15 mouse cellular contexts compared by ENCODE assay signal in genomic region chr9:106366188-106366587, GRCm38 (mm10). TPM values are rescaled to one million over a fixed set of nuclear protein-coding genes. Genes with fewer than 3 reads are reported as not detected.
DNase-seq lines count a peak whose midpoint lies in the region; ATAC-seq and TF ChIP-seq lines count a peak whose summit lies in the region.
"Had no signal": no experiment of that assay in that cellular context is flagged by ENCODE, and none has a peak within 500 bp of the region (broad histone marks: within the 10 kb centered on the region; RNA-seq: fewer than 3 reads in every experiment).

No protein-coding gene starts in this region.

- H3K4me1 ChIP-seq in megakaryocyte, embryonic 14.5 days, result peaks cover 72% of the 10 kb centered on the region
- H3K4me1 ChIP-seq in embryonic facial prominence, embryonic 12.5 days, result peaks cover 33% of the 10 kb centered on the region
- H3K4me1 ChIP-seq in limb, embryonic 12.5 days (replicated peaks), result peaks cover 39% of the 10 kb centered on the region

- H3K36me3 ChIP-seq in megakaryocyte, embryonic 14.5 days (replicated peaks; ENCODE audit: low read length), result peaks cover 5% of the 10 kb centered on the region
- H3K36me3 ChIP-seq in embryonic facial prominence, embryonic 12.5 days, result peaks cover 8% of the 10 kb centered on the region
- peaks cover 9% of the 10 kb centered on the region for H3K36me3 ChIP-seq in limb, embryonic 12.5 days
- H3K36me3 ChIP-seq: heart, embryonic 15.5 days had no signal

- 0 out of 2 replicates have a peak overlapping the region, but pooled peaks have one; percentile 88 for H3K4me2 ChIP-seq in embryonic facial prominence, embryonic 12.5 days (replicated peaks)
- peak overlapping the region; percentile 96 for H3K4me2 ChIP-seq in limb, embryonic 12.5 days

- DNase-seq in heart, adult 11 months, result peak; percentile 92
- no peak for DNase-seq in heart, postnatal 36 days
- DNase-seq in B cell, adult 2 months, result no peak
- DNase-seq in layer of hippocampus, adult 2 months (ENCODE audit: low spot score in 2 of 2), result no peak
- DNase-seq: heart, adult 18-20 months; kidney, adult 11 months; kidney, postnatal 10 days; left cerebral cortex, postnatal 4 days; thymus, postnatal 14 days had no signal

- H3K27me3 ChIP-seq in megakaryocyte, embryonic 14.5 days (replicated peaks), result peaks cover 51% of the 10 kb centered on the region
- no peaks in the 10 kb centered on the region for H3K27me3 ChIP-seq in embryonic facial prominence, embryonic 12.5 days
- H3K27me3 ChIP-seq in limb, embryonic 12.5 days, result no peaks in the 10 kb centered on the region
- H3K27me3 ChIP-seq: heart, embryonic 15.5 days; neural tube, embryonic 12.5 days had no signal

- intact Hi-C loops in heart, postnatal 36 days (cut with DNase I), result loop anchor here (2.0 kb wide), 1 partner anchor 21 kb away; no protein-coding TSS in a partner anchor

- H3K9ac ChIP-seq in embryonic facial prominence, embryonic 12.5 days, result no peak overlapping the region
- no peak overlapping the region for H3K9ac ChIP-seq in limb, embryonic 12.5 days (replicated peaks)
- H3K9ac ChIP-seq: neural tube, embryonic 12.5 days had no signal

- no peaks in the 10 kb centered on the region for H3K9me3 ChIP-seq in megakaryocyte, embryonic 14.5 days
- H3K9me3 ChIP-seq in embryonic facial prominence, embryonic 12.5 days, result no peaks in the 10 kb centered on the region
- no peaks in the 10 kb centered on the region for H3K9me3 ChIP-seq in limb, embryonic 12.5 days
- H3K9me3 ChIP-seq: heart, embryonic 15.5 days; neural tube, embryonic 12.5 days had no signal

- TF ChIP-seq CTCF in layer of hippocampus, adult 2 months (conservative IDR thresholded peaks at IDR 0.05), result no peak

- H3K27ac ChIP-seq in embryonic facial prominence, embryonic 12.5 days, result peak overlapping the region; percentile 99; the same call in 1 of the 2 replicates
- H3K27ac ChIP-seq in limb, embryonic 12.5 days, result peak overlapping the region; percentile 99
- H3K27ac ChIP-seq in layer of hippocampus, adult 2 months, result no peak overlapping the region
- H3K27ac ChIP-seq: heart, embryonic 15.5 days; neural tube, embryonic 12.5 days had no signal

- no peak for ATAC-seq in megakaryocyte, adult 5-6 weeks (ENCODE audit: poor library complexity, severe bottlenecking)
- ATAC-seq in embryonic facial prominence, embryonic 12.5 days (ENCODE audit: insufficient number of reproducible peaks, insufficient read depth, low FRiP score, low TSS enrichment), result no peak
- ATAC-seq in limb, embryonic 12.5 days (ENCODE audit: insufficient number of reproducible peaks, insufficient read depth, low FRiP score, low TSS enrichment, low read depth), result no peak

- peak overlapping the region; percentile 92 for H3K4me3 ChIP-seq in megakaryocyte, embryonic 14.5 days (replicated peaks)
- no peak overlapping the region for H3K4me3 ChIP-seq in embryonic facial prominence, embryonic 12.5 days
- H3K4me3 ChIP-seq in limb, embryonic 12.5 days (replicated peaks), result no peak overlapping the region
- no peak overlapping the region for H3K4me3 ChIP-seq in layer of hippocampus, adult 2 months
- H3K4me3 ChIP-seq: neural tube, embryonic 12.5 days had no signal

- 44% methylated on average over 1 of the region's 1 CpGs for WGBS in embryonic facial prominence, embryonic 12.5 days
- WGBS in limb, embryonic 12.5 days, result 21% methylated on average over 1 of the region's 1 CpGs

RNA-seq across cellular contexts. Expression of gene Dusp7, which starts 2.2 kb away (rescaled TPM):
- total RNA-seq in heart, postnatal 36 days (2021), result 10 to 100 TPM; 56.6 to 56.8 TPM
- 6.2 and 7.5 TPM in 2 replicates for polyA plus RNA-seq in megakaryocyte, embryonic 14.5 days (2012; ENCODE audit: insufficient read depth, low replicate concordance)
- 71.0 and 83.1 TPM in 2 replicates for total RNA-seq in megakaryocyte, adult 5-6 weeks (2015)
- total RNA-seq in megakaryocyte, adult 5-6 weeks (2017), result 28.1 and 35.0 TPM in 2 replicates
- polyA plus RNA-seq in embryonic facial prominence, embryonic 12.5 days (2016; fragmentation: Nextera tagmentation; extraction: Ambion mirVana), result 51.1 and 59.2 TPM in 2 replicates
- polyA plus RNA-seq in limb, embryonic 12.5 days (2016; fragmentation: Nextera tagmentation; extraction: Ambion mirVana), result 53.7 and 58.9 TPM in 2 replicates
- 10 to 100 TPM; 81.7 to 93.2 TPM for total RNA-seq in layer of hippocampus, adult 2 months (2021)
